Mouse (Mus musculus) lung, embryonic 14.5 days (tissue): ENCODE results near the gene Dlg4. TPM values are rescaled to one million over a fixed set of nuclear protein-coding genes. Genes with fewer than 3 reads are reported as not detected.
A peak's percentile ranks its signal among the peaks of the same experiment; 100 is the strongest.

ENCODE experiments used
- ATAC-seq: fragments of 200-750 bp; cut with Nextera tagmentation; 2 replicates; pipeline ENCODE4 v1.8.0; 2017; ENCODE audit warnings: mild to moderate bottlenecking, moderate TSS enrichment, moderate library complexity; ENCODE audit not compliant: insufficient read depth
- DNase-seq: peaks from one replicate; pipeline ENCODE4 v3.0.0-alpha.2; 2015
- H3K27ac ChIP-seq: fragments of 300-500 bp; sonication (generic); 2 replicates; pipeline ENCODE4 v1.5.1; 2014; ENCODE audit warnings: low read depth, mild to moderate bottlenecking, moderate library complexity
- H3K27me3 ChIP-seq: fragments of 300-500 bp; sonication (generic); 2 replicates; pipeline ENCODE4 v1.6.1; 2014; ENCODE audit warnings: low read length, control low read depth; ENCODE audit not compliant: insufficient read depth
- H3K36me3 ChIP-seq: fragments of 300-500 bp; sonication (generic); 2 replicates; pipeline ENCODE4 v1.6.1; 2014; ENCODE audit warnings: control low read depth; ENCODE audit not compliant: insufficient read depth
- H3K4me1 ChIP-seq: fragments of 300-500 bp; sonication (generic); 2 replicates; pipeline ENCODE4 v1.6.1; 2014; ENCODE audit warnings: antibody characterized with exemption, control low read depth; ENCODE audit not compliant: insufficient read depth
- H3K4me2 ChIP-seq: fragments of 300-500 bp; sonication (generic); 2 replicates; pipeline ENCODE4 v1.6.1; 2014; ENCODE audit warnings: mild to moderate bottlenecking
- H3K4me3 ChIP-seq: fragments of 300-500 bp; sonication (generic); 2 replicates; pipeline ENCODE4 v1.5.1; 2014; ENCODE audit warnings: low read depth, low read length
- H3K9ac ChIP-seq: fragments of 300-500 bp; sonication (generic); 2 replicates; pipeline ENCODE4 v1.6.1; 2014
- H3K9me3 ChIP-seq: fragments of 300-500 bp; sonication (generic); 2 replicates; pipeline ENCODE4 v1.6.1; 2016; ENCODE audit warnings: low read depth, low read length, control low read depth
- CTCF ChIP-seq: IDR thresholded peaks from 2 replicates; pipeline ENCODE4 v1.5.1; 2016; ENCODE audit warnings: antibody characterized with exemption, low read depth
- WGBS: fragments of 180-500 bp; shearing (Covaris S2); extraction: QIAGEN DNeasy Blood & Tissue Kit; methylation state at CpG from one replicate; pipeline ENCODE4 v1.1.7; 2014; 5-methylcytosine and 5-hydroxymethylcytosine counted together
- polyA plus RNA-seq: library from polyadenylated mRNA; unstranded; fragments of >200 nt; fragmentation: Nextera tagmentation; extraction: Ambion mirVana; gene quantifications from 2 replicates; pipeline ENCODE4 v1.2.1, GENCODE M21; 2014

Dlg4 gene
- polyA plus RNA-seq, 1 experiment from 2014 or later: 7.4 TPM

- DNase-seq: no peak
- peaks cover 8% of the 10 kb centered on the region; the same call in 1 of the 2 replicates for H3K4me1 ChIP-seq
- ATAC-seq: no peak
- WGBS: 83% methylated on average over 8 of the region's 8 CpGs
- H3K36me3 ChIP-seq: peaks cover 68% of the 10 kb centered on the region
- no peak overlapping the region for H3K4me2 ChIP-seq
- no peaks in the 10 kb centered on the region for H3K27me3 ChIP-seq
- no peak overlapping the region for H3K9ac ChIP-seq
- H3K27ac ChIP-seq: peak overlapping the region; percentile 90
- no peak for TF ChIP-seq CTCF
- no peaks in the 10 kb centered on the region for H3K9me3 ChIP-seq
- no peak overlapping the region for H3K4me3 ChIP-seq
Measured at GRCm38 (mm10) chr11:69989949-69990348, 26.8 kb upstream of the Dlg4 start.

GRCm38 (mm10) chr11:69990850-69991691, 25.7 kb upstream of the Dlg4 start, which contains the start of gene Gabarap:
Gene Gabarap, plus strand, starts transcription at chr11:69991143.
- H3K36me3 ChIP-seq: peaks cover 58% of the 10 kb centered on the region
- ATAC-seq: peak; percentile 68

GRCm38 (mm10) chr11:69991711-69992110, 25.0 kb upstream of the Dlg4 start:
- Histone ChIP-seq H3K9me3 (no peaks in the 10 kb centered on the region), H3K4me1 (peaks cover 8% of the 10 kb centered on the region; the same call in 1 of the 2 replicates), H3K9ac (peak overlapping the region; percentile 92), H3K36me3 (peaks cover 52% of the 10 kb centered on the region), H3K4me2 (peak overlapping the region; percentile 91), H3K27ac (peak overlapping the region; percentile 90), H3K27me3 (no peaks in the 10 kb centered on the region), H3K4me3 (peak overlapping the region; percentile 77)
- DNase-seq (no peak), ATAC-seq (0 out of 2 replicates have a peak, but pooled peaks have one; percentile 2)
- TF ChIP-seq CTCF: no peak
- WGBS: under 1% methylated on average over 15 of the region's 15 CpGs

More at GRCm38 (mm10) chr11:69990850-69991691, 25.7 kb upstream of the Dlg4 start, which contains the start of gene Gabarap:
- Histone ChIP-seq H3K27ac (peak within 1 kb of the TSS; percentile 90), H3K27me3 (no peaks in the 10 kb centered on the region), H3K4me1 (peaks cover 8% of the 10 kb centered on the region; the same call in 1 of the 2 replicates), H3K4me2 (peak within 1 kb of the TSS; percentile 91), H3K9ac (peak within 1 kb of the TSS; percentile 92), H3K4me3 (peak within 1 kb of the TSS; percentile 77), H3K9me3 (no peaks in the 10 kb centered on the region)
- WGBS: under 1% methylated on average over 40 of the region's 40 CpGs
- TF ChIP-seq CTCF: no peak
- peak; percentile 97 for DNase-seq

- Histone ChIP-seq H3K9me3 (no peaks in the 10 kb centered on the region), H3K9ac (peak overlapping the region; percentile 92), H3K36me3 (peaks cover 45% of the 10 kb centered on the region), H3K27ac (no peak overlapping the region), H3K4me1 (peaks cover 8% of the 10 kb centered on the region), H3K4me3 (peak overlapping the region; percentile 77), H3K27me3 (no peaks in the 10 kb centered on the region), H3K4me2 (peak overlapping the region; percentile 91)
- TF ChIP-seq CTCF: no peak
- no peak for DNase-seq
- no peak for ATAC-seq
- 79% methylated on average over 10 of the region's 10 CpGs for WGBS
Measured at GRCm38 (mm10) chr11:69992396-69992795, 24.3 kb upstream of the Dlg4 start.

- DNase-seq: no peak
- Histone ChIP-seq H3K4me3 (peak overlapping the region; percentile 77; the same call in 1 of the 2 replicates), H3K9me3 (no peaks in the 10 kb centered on the region), H3K4me2 (peak overlapping the region; percentile 91), H3K27me3 (no peaks in the 10 kb centered on the region), H3K9ac (no peak overlapping the region), H3K4me1 (peaks cover 12% of the 10 kb centered on the region), H3K36me3 (peaks cover 44% of the 10 kb centered on the region), H3K27ac (no peak overlapping the region)
- 77% methylated on average over 3 of the region's 3 CpGs for WGBS
- no peak for TF ChIP-seq CTCF
- ATAC-seq: no peak
Measured at GRCm38 (mm10) chr11:69992932-69993331, 23.8 kb upstream of the Dlg4 start.

GRCm38 (mm10) chr11:69994401-69995090, 22.2 kb upstream of the Dlg4 start:
- ATAC-seq: no peak
- Histone ChIP-seq H3K27me3 (no peaks in the 10 kb centered on the region), H3K4me2 (peak overlapping the region; percentile 63), H3K9me3 (no peaks in the 10 kb centered on the region), H3K4me1 (peaks cover 12% of the 10 kb centered on the region), H3K9ac (no peak overlapping the region), H3K27ac (no peak overlapping the region), H3K4me3 (peak overlapping the region; percentile 98; the same call in 1 of the 2 replicates), H3K36me3 (peaks cover 44% of the 10 kb centered on the region)
- 85% methylated on average over 11 of the region's 11 CpGs for WGBS
- DNase-seq: no peak
- peak; percentile 27 for TF ChIP-seq CTCF
